Mouse (Mus musculus) testis, adult 10 weeks (tissue): ENCODE measurements around the gene Tbc1d5. TPM values are rescaled to one million over a fixed set of nuclear protein-coding genes. Genes with fewer than 3 reads are reported as not detected.

ENCODE experiments used
- polyA plus RNA-seq: library from polyadenylated mRNA; stranded (reverse); fragments of 350-450 nt; fragmentation: Illumina TruSeq; extraction: RNeasy Lipid Tissue Mini Kit (QIAGEN cat#74804); gene quantifications from one replicate; pipeline ENCODE4 v1.2.3, GENCODE M21; 2014; ENCODE audit warnings: low read depth, low replicate concordance

Gene Tbc1d5
- 44.3 TPM for polyA plus RNA-seq

DNA sequence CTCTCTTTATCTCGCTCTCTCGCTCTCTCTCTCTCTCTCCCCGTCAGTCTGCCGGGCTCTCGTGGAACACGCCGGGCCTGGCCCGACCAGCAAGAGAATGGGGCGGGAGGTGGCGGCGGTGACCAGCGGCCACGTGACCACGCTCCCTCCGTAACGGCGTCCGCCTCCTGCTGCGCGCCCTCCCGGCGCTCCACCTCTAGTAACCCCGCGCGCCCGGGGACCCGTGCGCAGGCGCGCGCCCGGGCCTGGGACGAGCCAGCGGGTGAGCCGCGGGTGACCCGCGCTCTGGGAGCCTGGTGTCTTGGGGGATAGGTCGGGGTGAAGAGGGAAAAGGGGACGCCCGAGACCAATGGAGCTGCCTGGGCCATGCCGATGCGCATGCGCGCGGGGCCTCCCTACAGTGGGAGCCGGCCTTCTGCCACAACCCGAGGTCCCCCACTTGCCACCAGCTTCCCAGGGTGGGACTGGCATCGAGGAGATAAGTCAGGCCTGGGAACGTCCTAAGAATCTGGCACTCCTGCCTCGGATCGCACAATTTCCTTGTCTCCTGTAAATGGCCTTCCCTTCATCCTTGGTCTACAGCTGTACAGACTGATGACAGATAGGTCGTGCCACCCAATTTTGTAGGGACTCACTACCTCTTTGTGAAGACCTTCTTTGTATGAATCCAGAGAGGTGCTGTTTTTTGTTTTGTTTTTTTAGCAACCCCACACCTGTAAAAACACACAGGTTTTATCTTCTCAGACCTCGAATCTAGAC, at the start of gene Tbc1d5:
Tbc1d5 (minus strand) TSS at position 158 of the 759 bp plus-strand sequence.

